Mouse (Mus musculus): ENCODE results near the gene Ppp1r18.

- TF ChIP-seq CHD2 (IDR thresholded peaks at IDR 0.05; ENCODE audit: low read depth, low read length) (no peak), HCFC1 (IDR thresholded peaks at IDR 0.05; ENCODE audit: borderline replicate concordance, insufficient read depth, low read length) (no peak), ZC3H11A (IDR thresholded peaks at IDR 0.05; ENCODE audit: borderline replicate concordance, low read depth, low read length) (no peak), MAFK (IDR thresholded peaks at IDR 0.05; ENCODE audit: insufficient read depth, low read depth, low read length) (no peak)
These were observed 24.8 kb upstream of the Ppp1r18 start for GRCm38 (mm10) chr17:35840561-35840960.

Measured in ES-E14 (cell line).